Mouse (Mus musculus): ENCODE results near the gene Rab11b.

GRCm38 (mm10) chr17:33751181-33751580 is 9.1 kb downstream of the Rab11b start:
- no peak for TF ChIP-seq CTCF (IDR thresholded peaks at IDR 0.05; ENCODE audit: low read depth, low read length)
- no peak for TF ChIP-seq GATA1 (IDR thresholded peaks at IDR 0.05; ENCODE audit: borderline replicate concordance, low read length)
